ENCODE assay signal across 10 mouse cellular contexts in the genomic region with DNA sequence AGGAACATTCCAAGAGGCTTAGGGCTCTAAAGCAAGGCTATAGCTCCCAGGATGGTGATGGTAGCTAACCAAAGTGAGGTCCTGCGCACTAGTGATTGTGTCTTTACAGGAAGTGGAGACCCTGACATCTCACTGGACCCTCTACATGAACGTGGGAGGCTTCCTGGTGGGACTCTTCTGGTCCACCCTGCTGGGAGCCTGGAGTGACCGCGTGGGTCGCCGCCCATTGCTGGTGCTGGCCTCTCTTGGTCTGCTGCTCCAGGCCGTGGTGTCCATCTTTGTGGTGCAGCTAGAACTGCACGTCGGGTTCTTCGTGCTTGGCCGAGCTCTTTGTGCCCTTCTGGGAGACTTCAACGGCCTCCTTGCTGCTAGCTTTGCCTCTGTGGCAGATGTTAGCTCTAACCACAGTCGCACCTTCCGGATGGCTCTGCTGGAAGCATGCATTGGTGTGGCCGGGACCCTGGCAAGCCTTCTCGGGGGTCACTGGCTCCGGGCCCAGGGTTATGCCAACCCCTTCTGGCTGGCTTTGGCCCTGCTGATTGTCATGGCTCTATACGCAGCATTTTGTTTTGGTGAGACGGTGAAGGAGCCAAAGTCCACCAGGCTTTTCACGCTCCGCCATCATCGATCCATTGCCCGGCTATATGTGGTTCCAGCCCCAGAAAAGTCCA. TPM values are rescaled to one million over a fixed set of nuclear protein-coding genes. Genes with fewer than 3 reads are reported as not detected.
DNase-seq lines count a peak whose midpoint lies in the region; ATAC-seq and TF ChIP-seq lines count a peak whose summit lies in the region.
"Had no signal": no experiment of that assay in that cellular context is flagged by ENCODE, and none has a peak within 500 bp of the region (broad histone marks: within the 10 kb centered on the region; RNA-seq: fewer than 3 reads in every experiment).

No protein-coding gene starts in this region.

- H3K9me3 ChIP-seq in ES-Bruce4 (replicated peaks; ENCODE audit: control insufficient read depth, insufficient read depth, low read length, poor library complexity, severe bottlenecking): no peaks in the 10 kb centered on the region
- peaks cover 5% of the 10 kb centered on the region; the same call in 1 of the 2 replicates for H3K9me3 ChIP-seq in hindbrain, embryonic 10.5 days
- H3K9me3 ChIP-seq in liver, embryonic 16.5 days (replicated peaks; ENCODE audit: control insufficient read depth, low read length): peaks cover 4% of the 10 kb centered on the region; the same call in 1 of the 2 replicates

- H3K4me1 ChIP-seq in heart, adult 2 months (ENCODE audit: control insufficient read depth, insufficient read depth, low read length): peaks cover 2% of the 10 kb centered on the region; the same call in 1 of the 2 replicates
- H3K4me1 ChIP-seq in ES-Bruce4 (ENCODE audit: control insufficient read depth, insufficient read depth, low read length): no peaks in the 10 kb centered on the region
- peaks cover 32% of the 10 kb centered on the region for H3K4me1 ChIP-seq in hindbrain, embryonic 10.5 days (replicated peaks)
- peaks cover 24% of the 10 kb centered on the region for H3K4me1 ChIP-seq in liver, embryonic 16.5 days (ENCODE audit: control insufficient read depth, low read depth, low read length)

- peak overlapping the region; percentile 80 for H3K4me2 ChIP-seq in liver, embryonic 16.5 days (ENCODE audit: low read depth, low read length)

- H3K9ac ChIP-seq in heart, adult 2 months (ENCODE audit: low read depth, low read length): no peak overlapping the region
- H3K9ac ChIP-seq in ES-Bruce4 (ENCODE audit: low read depth, poor library complexity, severe bottlenecking): peak overlapping the region; percentile 81
- peak overlapping the region; percentile 31; the same call in 1 of the 2 replicates for H3K9ac ChIP-seq in liver, embryonic 16.5 days (ENCODE audit: low read depth, low read length)

- peak overlapping the region; percentile 82 for H3K4me3 ChIP-seq in heart, adult 2 months
- H3K4me3 ChIP-seq in ES-Bruce4 (ENCODE audit: low read depth, low read length): peak overlapping the region; percentile 86
- peak overlapping the region; percentile 88 for H3K4me3 ChIP-seq in hindbrain, embryonic 10.5 days
- H3K4me3 ChIP-seq in liver, embryonic 16.5 days (ENCODE audit: low read depth, low read length): peak overlapping the region; percentile 69

- no peaks in the 10 kb centered on the region for H3K27me3 ChIP-seq in heart, adult 2 months (ENCODE audit: control insufficient read depth, insufficient read depth, low read length)
- no peaks in the 10 kb centered on the region for H3K27me3 ChIP-seq in ES-Bruce4 (ENCODE audit: control insufficient read depth, insufficient read depth, low read length, poor library complexity, severe bottlenecking)
- H3K27me3 ChIP-seq in hindbrain, embryonic 10.5 days (ENCODE audit: insufficient read depth, poor library complexity, severe bottlenecking): no peaks in the 10 kb centered on the region
- H3K27me3 ChIP-seq in liver, embryonic 16.5 days (ENCODE audit: control insufficient read depth, insufficient read depth, low read depth, low read length): no peaks in the 10 kb centered on the region

- TF ChIP-seq CTCF in heart, adult 2 months (IDR thresholded peaks at IDR 0.05): no peak
- TF ChIP-seq CTCF in ES-Bruce4 (IDR thresholded peaks at IDR 0.05; ENCODE audit: low read depth, low read length): no peak

- no peak for DNase-seq in heart, adult 2 months
- DNase-seq in heart, postnatal 36 days: no peak
- DNase-seq in hindbrain, embryonic 10.5 days (ENCODE audit: low spot score): no peak
- no peak for DNase-seq in urinary bladder, postnatal 36 days (ENCODE audit: low spot score in 2 of 2)
- DNase-seq in right cerebral cortex, postnatal 36 days (ENCODE audit: low spot score in 2 of 2): no peak
- DNase-seq in lung, postnatal 25 days (ENCODE audit: low spot score): no peak

- no peak for ATAC-seq in liver, embryonic 16.5 days (ENCODE audit: low read depth)

- TF ChIP-seq POLR2A in heart, adult 2 months (IDR thresholded peaks at IDR 0.05; ENCODE audit: insufficient read depth, low read depth, low read length): no peak
- no peak for TF ChIP-seq POLR2A in ES-Bruce4 (IDR thresholded peaks at IDR 0.05; ENCODE audit: insufficient read depth, low read length)

- H3K27ac ChIP-seq in heart, adult 2 months: no peak overlapping the region
- no peak overlapping the region for H3K27ac ChIP-seq in ES-Bruce4 (ENCODE audit: insufficient read depth, low read length)
- peak overlapping the region; percentile 98 for H3K27ac ChIP-seq in hindbrain, embryonic 10.5 days
- no peak overlapping the region for H3K27ac ChIP-seq in liver, embryonic 16.5 days (ENCODE audit: low read length)

- 73% methylated on average over 23 of the region's 23 CpGs for WGBS in heart, adult 2 months
- 58% methylated on average over 23 of the region's 23 CpGs for WGBS in hindbrain, embryonic 10.5 days
- 61% methylated on average over 23 of the region's 23 CpGs for WGBS in liver, embryonic 16.5 days (ENCODE audit: insufficient replicate concordance)

- no peak for TF ChIP-seq EP300 in heart, adult 2 months (IDR thresholded peaks at IDR 0.05; ENCODE audit: insufficient read depth, low read depth, low read length)
- TF ChIP-seq EP300 in ES-Bruce4 (IDR thresholded peaks at IDR 0.05; ENCODE audit: insufficient read depth, low read depth, low read length): no peak

- intact Hi-C loops in heart, adult 2 months (cut with DNase I): no loop called here
- intact Hi-C loops in heart, postnatal 36 days (cut with DNase I): no loop called here

- H3K79me2 ChIP-seq in heart, adult 2 months (replicated peaks; ENCODE audit: control insufficient read depth, insufficient read depth, low read length): no peaks in the 10 kb centered on the region

- H3K36me3 ChIP-seq in heart, adult 2 months (ENCODE audit: control insufficient read depth, insufficient read depth, low read length): no peaks in the 10 kb centered on the region
- no peaks in the 10 kb centered on the region for H3K36me3 ChIP-seq in ES-Bruce4 (ENCODE audit: control insufficient read depth, insufficient read depth, low read length, poor library complexity, severe bottlenecking)
- peaks cover 6% of the 10 kb centered on the region for H3K36me3 ChIP-seq in hindbrain, embryonic 10.5 days
- no peaks in the 10 kb centered on the region for H3K36me3 ChIP-seq in liver, embryonic 16.5 days (ENCODE audit: control insufficient read depth, insufficient read depth)

RNA-seq across cellular contexts. Expression of a gene that starts 0.9 kb away (rescaled TPM):
- total RNA-seq in heart, adult 2 months (2021): 1 to 10 TPM; 1.7 to 3.0 TPM
- 7.8 and 8.5 TPM in 2 replicates for polyA plus RNA-seq in heart, adult 2 months (2012; rRNA removed)
- 1 to 10 TPM; 1.6 to 1.8 TPM for total RNA-seq in heart, postnatal 36 days (2021)
- 6.5 and 9.1 TPM in 2 replicates for polyA plus RNA-seq in ES-Bruce4 (2011; ENCODE audit: insufficient read depth, insufficient read length, low read depth, missing spikeins)
- polyA plus RNA-seq in hindbrain, embryonic 10.5 days (2016; fragmentation: Nextera tagmentation; extraction: Ambion mirVana): 20.2 and 21.1 TPM in 2 replicates
- polyA plus RNA-seq in liver, embryonic 16.5 days (2015; fragmentation: Nextera tagmentation; extraction: Ambion mirVana): 7.3 and 8.7 TPM in 2 replicates

RNA-seq across cellular contexts. Expression of a gene that starts 31.2 kb away (rescaled TPM):
- total RNA-seq in heart, adult 2 months (2021): under 1 TPM; 0.45 to 0.52 TPM
- 0.23 and 0.32 TPM in 2 replicates for polyA plus RNA-seq in heart, adult 2 months (2012; rRNA removed)
- under 1 TPM; 0.46 to 0.50 TPM for total RNA-seq in heart, postnatal 36 days (2021)
- polyA plus RNA-seq in ES-Bruce4 (2011; ENCODE audit: insufficient read depth, insufficient read length, low read depth, missing spikeins): 2.0 and 3.1 TPM in 2 replicates
- 11.2 and 20.8 TPM in 2 replicates for polyA plus RNA-seq in hindbrain, embryonic 10.5 days (2016; fragmentation: Nextera tagmentation; extraction: Ambion mirVana)
- 0.12 and 0.14 TPM in 2 replicates for polyA plus RNA-seq in liver, embryonic 16.5 days (2015; fragmentation: Nextera tagmentation; extraction: Ambion mirVana)

RNA-seq across cellular contexts. Expression of a gene that starts 32.5 kb away (rescaled TPM):
- total RNA-seq in heart, adult 2 months (2021): 10 to 100 TPM; 21.6 to 24.6 TPM
- 44.6 and 68.2 TPM in 2 replicates for polyA plus RNA-seq in heart, adult 2 months (2012; rRNA removed)
- total RNA-seq in heart, postnatal 36 days (2021): 10 to 100 TPM; 20.9 to 22.9 TPM
- not detected in 2 replicates for polyA plus RNA-seq in ES-Bruce4 (2011; ENCODE audit: insufficient read depth, insufficient read length, low read depth, missing spikeins)
- polyA plus RNA-seq in hindbrain, embryonic 10.5 days (2016; fragmentation: Nextera tagmentation; extraction: Ambion mirVana): 66.9 and 96.6 TPM in 2 replicates
- polyA plus RNA-seq in liver, embryonic 16.5 days (2015; fragmentation: Nextera tagmentation; extraction: Ambion mirVana): 977 and 1,120 TPM in 2 replicates
- polyA plus RNA-seq: CD4-positive, CD25-positive, alpha-beta regulatory T cell, adult 4 months had no signal

RNA-seq across cellular contexts. Expression of a gene that starts 36.9 kb away (rescaled TPM):
- not detected for total RNA-seq in heart, adult 2 months (2021)
- polyA plus RNA-seq in heart, adult 2 months (2012; rRNA removed): 0.20 TPM in 1 of 2 replicates, not detected in the other
- not detected for total RNA-seq in heart, postnatal 36 days (2021)
- not detected in 2 replicates for polyA plus RNA-seq in ES-Bruce4 (2011; ENCODE audit: insufficient read depth, insufficient read length, low read depth, missing spikeins)
- not detected in 2 replicates for polyA plus RNA-seq in hindbrain, embryonic 10.5 days (2016; fragmentation: Nextera tagmentation; extraction: Ambion mirVana)
- polyA plus RNA-seq in liver, embryonic 16.5 days (2015; fragmentation: Nextera tagmentation; extraction: Ambion mirVana): 0.25 and 0.26 TPM in 2 replicates
- polyA plus RNA-seq: CD4-positive, CD25-positive, alpha-beta regulatory T cell, adult 4 months had no signal

RNA-seq across cellular contexts. Expression of a gene that starts 44.4 kb away (rescaled TPM):
- not detected for total RNA-seq in heart, adult 2 months (2021)
- polyA plus RNA-seq in heart, adult 2 months (2012; rRNA removed): 0.23 TPM in 1 of 2 replicates, not detected in the other
- not detected for total RNA-seq in heart, postnatal 36 days (2021)
- polyA plus RNA-seq in ES-Bruce4 (2011; ENCODE audit: insufficient read depth, insufficient read length, low read depth, missing spikeins): not detected in 2 replicates
- not detected in 2 replicates for polyA plus RNA-seq in hindbrain, embryonic 10.5 days (2016; fragmentation: Nextera tagmentation; extraction: Ambion mirVana)
- 0.04 and 0.07 TPM in 2 replicates for polyA plus RNA-seq in liver, embryonic 16.5 days (2015; fragmentation: Nextera tagmentation; extraction: Ambion mirVana)
- total RNA-seq: left cerebral cortex, postnatal 25 days had no signal
- polyA plus RNA-seq: CD4-positive, CD25-positive, alpha-beta regulatory T cell, adult 4 months had no signal

Comparison
In these comparisons a context has a peak if more than half of its experiments do, and no peak if none do; other contexts are left out.
1. RNA of a gene that starts 32.5 kb away (polyA plus RNA-seq): 977 to 1,120 TPM in liver, embryonic 16.5 days, 66.9 to 96.6 TPM in hindbrain, embryonic 10.5 days and 44.6 to 68.2 TPM in heart, adult 2 months; not detected in ES-Bruce4; every median in the first group is over 10 times any median in the second.
2. Peak in every context shown above with its lines, with median percentiles within 50 percentile points of each other: H3K4me3 ChIP-seq.